Mouse (Mus musculus): Measurements from ENCODE around the gene Mfap1a.

- TF ChIP-seq CTCF (IDR thresholded peaks at IDR 0.05; ENCODE audit: low read depth): no peak
- TF ChIP-seq EP300 (optimal IDR thresholded peaks at IDR 0.05): no peak
Observed at GRCm38 (mm10) chr2:121443068-121443349, 63.5 kb downstream of the Mfap1a start.
